Mouse (Mus musculus): ENCODE data around the gene Depdc5. TPM values are rescaled to one million over a fixed set of nuclear protein-coding genes. Genes with fewer than 3 reads are reported as not detected.

Gene Depdc5
- total and polyA plus RNA-seq, 3 experiments: 8.6 to 33.3 (median 28.6) TPM

DNA sequence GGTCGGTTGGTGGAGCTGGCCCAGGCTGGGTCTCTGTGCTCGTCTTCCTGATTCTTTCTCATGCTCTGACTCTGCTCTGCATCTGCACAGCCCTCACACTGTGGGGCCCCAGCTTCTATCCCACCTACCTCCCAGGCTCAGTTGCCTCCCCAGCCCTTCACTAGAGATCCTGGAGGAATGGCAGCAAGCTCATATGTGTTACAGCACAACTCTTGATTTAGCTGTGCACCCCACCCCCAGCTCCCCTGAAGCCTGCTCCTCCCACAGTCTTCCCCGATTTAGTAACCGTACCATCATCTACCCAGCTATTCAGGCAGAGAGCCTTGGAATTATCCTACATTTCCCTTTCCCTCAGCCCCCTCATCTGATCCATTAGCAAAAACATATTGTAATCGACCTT, 137.6 kb downstream of the Depdc5 start:
- DNase-seq: no peak

GRCm38 (mm10) chr5:33002781-33003180, 139.3 kb downstream of the Depdc5 start:
- DNase-seq: peak; percentile 77

DNA sequence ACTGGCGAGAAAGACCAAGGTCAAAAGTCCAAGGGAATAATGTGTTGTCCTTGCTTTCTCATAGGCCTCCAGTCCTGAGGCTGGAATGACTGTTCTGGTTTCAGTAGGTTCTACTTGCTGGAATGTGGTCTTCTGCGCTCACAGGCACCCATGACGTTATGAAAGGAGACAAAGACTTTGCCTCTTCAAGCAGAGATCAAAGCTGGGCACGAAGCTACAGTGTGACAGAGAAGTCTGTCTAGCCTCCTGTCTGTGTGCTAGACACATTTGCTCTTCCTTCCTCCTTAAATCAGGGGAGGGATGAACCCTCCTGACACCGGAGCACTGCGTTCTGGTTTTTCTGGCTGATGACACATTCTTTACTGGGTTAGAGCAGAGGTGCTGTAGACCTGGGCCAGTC, 140.0 kb downstream of the Depdc5 start:
- DNase-seq: peak; percentile 72

DNA sequence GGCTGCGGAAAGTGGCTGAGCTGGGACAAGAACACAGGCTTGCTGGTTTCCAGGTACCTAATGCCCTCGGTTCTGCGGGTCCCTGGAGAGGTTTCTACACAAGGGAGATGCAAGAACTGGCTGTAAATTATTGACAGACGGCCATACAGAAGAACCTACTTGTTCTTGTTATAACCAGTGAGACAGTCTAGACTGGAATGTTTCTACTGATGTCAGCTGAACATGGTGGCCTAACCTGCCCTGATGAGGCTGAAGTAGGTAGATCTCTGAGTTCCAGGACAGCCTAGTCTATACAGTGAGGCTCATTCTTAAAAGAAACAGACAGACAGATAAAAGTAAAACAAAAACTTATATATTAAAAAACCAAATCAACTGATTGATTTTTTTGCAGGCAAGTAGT, 140.6 kb downstream of the Depdc5 start:
- no peak for DNase-seq

DNA sequence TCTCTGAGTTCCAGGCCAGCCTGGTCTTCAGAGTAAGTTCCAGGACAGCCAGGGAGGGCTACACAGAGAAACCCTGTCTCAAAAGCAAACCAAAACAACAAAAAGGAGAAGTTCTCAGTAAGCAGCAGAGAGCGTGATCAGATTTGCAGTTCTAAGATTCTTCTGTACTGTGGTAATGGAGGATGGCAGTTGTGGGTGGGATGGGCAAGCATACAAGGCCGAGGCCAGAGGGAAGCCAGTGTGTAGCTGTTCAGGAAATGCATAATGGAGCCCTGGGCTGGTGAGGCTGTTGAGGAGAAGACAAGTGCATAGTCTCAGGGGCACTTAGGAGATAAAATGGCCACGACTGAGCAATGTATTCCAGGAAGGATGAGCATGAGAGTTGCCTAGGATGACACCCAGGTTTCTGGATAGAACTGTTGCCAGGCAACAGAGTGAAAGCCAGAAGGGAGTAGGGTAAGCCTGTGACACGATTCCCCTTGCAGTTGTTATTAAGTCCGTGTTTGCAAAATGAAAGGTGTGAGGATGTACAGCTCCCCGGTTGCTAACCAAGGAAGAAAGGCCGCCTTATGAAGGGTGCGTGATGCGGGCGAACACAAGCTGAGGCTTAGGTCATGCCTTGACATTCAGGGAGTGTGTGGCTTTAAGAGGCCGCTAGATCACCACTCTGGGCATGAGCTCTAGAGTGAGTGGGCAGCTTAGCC, 142.1 kb downstream of the Depdc5 start:
- no peak for DNase-seq

DNA sequence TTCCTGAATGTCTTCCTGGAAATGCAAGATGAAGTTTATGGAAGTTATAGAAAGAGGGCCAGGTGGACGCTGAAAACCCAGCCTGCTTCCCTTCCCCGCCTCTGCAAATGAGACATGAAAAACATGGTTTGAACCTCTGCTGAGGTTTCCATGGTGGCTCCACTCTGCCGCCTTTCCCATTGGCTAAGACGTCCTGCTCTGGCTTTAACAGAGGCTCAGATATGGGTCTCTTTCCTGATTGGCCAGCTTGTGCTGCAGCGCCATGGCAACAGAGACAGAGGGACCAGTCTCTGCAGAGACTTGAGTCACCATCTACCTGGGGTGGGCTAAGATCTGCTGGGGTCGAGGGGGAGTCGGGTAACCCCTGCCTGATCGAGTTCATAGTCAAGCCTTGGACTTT, 143.2 kb downstream of the Depdc5 start:
- no peak for DNase-seq

- no peak for DNase-seq
Observed at GRCm38 (mm10) chr5:33007371-33007770, 143.9 kb downstream of the Depdc5 start.

GRCm38 (mm10) chr5:33009301-33009700, 145.8 kb downstream of the Depdc5 start:
- DNase-seq: no peak

- DNase-seq: peak; percentile 75
Observed at GRCm38 (mm10) chr5:33009818-33010812, 146.6 kb downstream of the Depdc5 start.

GRCm38 (mm10) chr5:33011132-33012106, 147.9 kb downstream of the Depdc5 start:
- no peak for DNase-seq

DNA sequence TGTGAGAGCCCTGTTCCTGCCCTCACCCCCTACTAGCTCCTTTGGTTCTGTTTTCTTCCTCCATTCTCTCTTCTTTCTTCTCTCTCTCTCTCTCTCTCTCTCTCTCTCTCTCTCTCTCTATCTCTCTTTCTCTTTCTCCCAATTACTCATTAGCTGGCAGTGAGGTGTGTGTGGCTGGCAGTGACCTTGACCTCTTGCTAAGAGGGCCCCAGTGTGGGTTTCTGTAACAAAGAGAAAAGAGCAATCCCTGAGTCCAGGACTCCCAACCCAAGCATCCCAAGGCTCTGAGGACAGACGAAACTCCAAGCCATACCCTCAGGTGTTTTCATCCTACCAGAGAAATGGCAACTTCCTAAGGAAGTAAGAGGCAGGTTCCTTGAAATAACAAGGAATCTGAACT, 150.6 kb downstream of the Depdc5 start:
- DNase-seq: peak; percentile 52

- DNase-seq: peak; percentile 67
Observed at GRCm38 (mm10) chr5:33015579-33015978, 152.1 kb downstream of the Depdc5 start.

- DNase-seq: no peak
Observed at GRCm38 (mm10) chr5:33018189-33018560, 154.7 kb downstream of the Depdc5 start.

DNA sequence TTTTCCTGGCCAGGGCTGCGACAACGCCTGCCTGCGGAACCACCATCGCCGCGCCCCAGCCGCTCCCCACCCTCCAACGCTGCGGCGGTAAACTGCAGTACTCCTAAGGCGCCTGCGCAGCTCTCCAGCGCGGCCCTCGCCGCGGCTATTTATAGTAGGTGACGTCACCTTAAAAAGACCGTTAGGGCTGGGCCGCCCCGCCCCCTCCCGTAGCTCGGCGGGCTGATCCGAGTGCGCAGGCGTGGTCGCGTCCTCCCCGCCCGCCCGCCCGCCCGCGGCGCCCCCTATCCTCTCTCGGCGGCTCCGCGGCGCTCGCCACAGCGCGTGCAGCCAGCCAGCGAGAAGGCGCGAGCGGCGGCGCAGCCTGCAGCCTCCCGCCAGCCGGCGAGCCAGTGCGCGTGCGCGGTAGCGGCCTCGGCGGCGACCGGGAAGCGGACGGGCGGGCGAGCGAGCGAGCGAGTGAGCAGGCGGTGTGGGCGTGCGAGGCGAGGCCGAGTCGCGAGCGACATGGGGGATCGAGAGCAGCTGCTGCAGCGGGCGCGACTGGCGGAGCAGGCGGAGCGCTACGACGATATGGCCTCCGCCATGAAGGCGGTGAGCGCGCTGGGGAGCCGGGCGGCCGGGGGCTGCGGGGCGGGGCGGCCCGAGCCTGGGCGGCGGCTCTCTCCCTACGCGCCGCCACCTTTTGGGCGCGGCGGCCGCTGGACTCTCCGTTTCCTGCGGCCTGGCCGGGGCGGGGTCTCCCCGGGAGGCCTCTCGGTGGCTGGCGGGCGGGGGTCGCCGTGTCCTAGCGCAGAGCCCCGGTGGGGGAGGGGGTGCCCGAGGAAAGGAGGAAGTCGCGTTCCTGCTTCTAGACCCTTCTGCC, 155.3 kb downstream of the Depdc5 start, which contains the start of gene Ywhah:
TSS of gene Ywhah (plus strand) at position 256 of the 865 bp plus-strand sequence.
- peak; percentile 97 for DNase-seq

- DNase-seq: no peak
Observed at GRCm38 (mm10) chr5:33019426-33019821, 155.9 kb downstream of the Depdc5 start.

DNA sequence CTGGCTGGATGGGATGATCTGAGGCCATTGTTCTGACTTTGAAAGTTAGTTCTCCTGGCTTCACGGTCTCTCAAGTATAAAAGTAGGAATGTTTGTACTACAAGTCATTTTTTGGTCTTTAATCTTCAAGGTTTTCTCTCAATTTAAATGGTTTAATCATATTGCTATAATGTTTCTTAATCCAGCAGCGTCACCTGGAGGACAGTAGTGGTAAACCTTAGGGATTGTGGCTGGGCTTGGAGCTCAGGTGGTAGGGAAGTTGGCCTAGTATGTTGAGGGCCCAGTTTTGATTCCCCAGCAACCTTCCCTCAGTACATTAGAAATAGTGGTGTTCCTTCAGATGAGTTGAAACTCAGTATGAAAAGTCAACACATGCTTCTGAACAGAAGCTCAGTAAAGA, 158.1 kb downstream of the Depdc5 start:
- no peak for DNase-seq

- no peak for DNase-seq
Observed at GRCm38 (mm10) chr5:33023337-33023736, 159.8 kb downstream of the Depdc5 start.

DNA sequence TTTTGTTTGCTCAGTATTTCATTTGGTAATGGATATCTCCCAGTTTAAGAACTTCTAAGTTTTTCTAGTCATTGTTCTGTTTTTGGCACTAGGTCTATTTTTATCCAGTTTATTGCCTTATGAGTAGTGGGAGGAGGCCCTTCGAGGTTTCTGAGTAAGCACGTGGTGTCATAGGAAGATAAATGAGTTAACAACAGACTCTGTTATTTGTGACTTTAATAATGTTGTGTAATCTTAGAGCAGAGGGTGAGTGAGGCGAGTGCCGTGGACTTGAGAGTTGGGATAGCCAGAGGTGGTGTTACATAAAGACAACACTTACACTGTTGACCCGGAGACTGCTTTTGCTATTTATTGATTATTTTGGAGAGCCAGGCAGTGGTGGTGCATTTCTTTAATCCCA, 161.0 kb downstream of the Depdc5 start:
- peak; percentile 59 for DNase-seq

- no peak for DNase-seq
Observed at GRCm38 (mm10) chr5:33028656-33029055, 165.2 kb downstream of the Depdc5 start.

- DNase-seq: no peak
Observed at GRCm38 (mm10) chr5:33030425-33031175, 167.1 kb downstream of the Depdc5 start.
